Mouse (Mus musculus) intestine, postnatal 0 days (tissue): ENCODE data around the gene Ubr2. TPM values are rescaled to one million over a fixed set of nuclear protein-coding genes. Genes with fewer than 3 reads are reported as not detected.

Experiments
- ATAC-seq: fragments of 200-750 bp; cut with Nextera tagmentation; 2 replicates; pipeline ENCODE4 v1.8.0; 2017; ENCODE audit warnings: mild to moderate bottlenecking, moderate TSS enrichment, moderate library complexity
- H3K27ac ChIP-seq: fragments of 300-500 bp; sonication (generic); 2 replicates; pipeline ENCODE4 v1.5.1; 2014; ENCODE audit warnings: mild to moderate bottlenecking, low read depth, low read length, moderate library complexity
- H3K27me3 ChIP-seq: fragments of 300-500 bp; sonication (generic); replicated peaks from 2 replicates; pipeline ENCODE4 v1.6.1; 2014; ENCODE audit warnings: low read length, mixed read lengths; ENCODE audit not compliant: control insufficient read depth, insufficient read depth
- H3K36me3 ChIP-seq: fragments of 300-500 bp; sonication (generic); 2 replicates; pipeline ENCODE4 v1.6.1; 2014; ENCODE audit warnings: mild to moderate bottlenecking, moderate library complexity; ENCODE audit not compliant: control insufficient read depth, insufficient read depth
- H3K4me1 ChIP-seq: fragments of 300-500 bp; sonication (generic); replicated peaks from 2 replicates; pipeline ENCODE4 v1.6.1; 2014; ENCODE audit warnings: antibody characterized with exemption, low read length, mixed read lengths; ENCODE audit not compliant: control insufficient read depth, insufficient read depth
- H3K4me2 ChIP-seq: fragments of 300-500 bp; sonication (generic); replicated peaks from 2 replicates; pipeline ENCODE4 v1.6.1; 2014; ENCODE audit warnings: low read depth, mild to moderate bottlenecking, moderate library complexity
- H3K4me3 ChIP-seq: fragments of 300-500 bp; sonication (generic); 2 replicates; pipeline ENCODE4 v1.5.1; 2014; ENCODE audit warnings: low read depth, low read length
- H3K9ac ChIP-seq: fragments of 300-500 bp; sonication (generic); 2 replicates; pipeline ENCODE4 v1.6.1; 2014; ENCODE audit warnings: mild to moderate bottlenecking, low read depth, low read length
- H3K9me3 ChIP-seq: fragments of 300-500 bp; sonication (generic); 2 replicates; pipeline ENCODE4 v1.6.1; 2016; ENCODE audit warnings: mixed run types; ENCODE audit not compliant: control insufficient read depth
- CTCF ChIP-seq: sonication (generic); IDR thresholded peaks from 2 replicates; pipeline ENCODE4 v1.5.1; 2016; ENCODE audit warnings: low read depth, mild to moderate bottlenecking, control low read depth, antibody characterized with exemption, moderate library complexity
- WGBS: fragments of 180-500 bp; shearing (Covaris S2); extraction: QIAGEN DNeasy Blood & Tissue Kit; methylation state at CpG from one replicate; pipeline ENCODE4 v1.1.7; 2014; 5-methylcytosine and 5-hydroxymethylcytosine counted together
- polyA plus RNA-seq: library from polyadenylated mRNA; unstranded; fragments of >200 nt; fragmentation: Nextera tagmentation; extraction: Ambion mirVana; gene quantifications from 2 replicates; pipeline ENCODE4 v1.2.1, GENCODE M21; 2015

Gene Ubr2
- 4.9 and 5.4 TPM in 2 replicates for polyA plus RNA-seq

GRCm38 (mm10) chr17:47009898-47010721 lies at the start of gene Ubr2:
Gene Ubr2, minus strand, starts transcription at chr17:47010556.
- ATAC-seq = peak; percentile 96
- Histone ChIP-seq H3K4me1 (0 out of 2 replicates have a peak, but pooled peaks cover 2% of the 10 kb centered on the region), H3K27me3 (no peaks in the 10 kb centered on the region), H3K9me3 (no peaks in the 10 kb centered on the region), H3K9ac (peak within 1 kb of the TSS; percentile 86), H3K27ac (peak within 1 kb of the TSS; percentile 97), H3K36me3 (no peaks in the 10 kb centered on the region), H3K4me3 (peak within 1 kb of the TSS; percentile 98), H3K4me2 (peak within 1 kb of the TSS; percentile 82)
- TF ChIP-seq CTCF = peak; percentile 57
- under 1% methylated on average over 77 of the region's 77 CpGs for WGBS

- H3K9me3 ChIP-seq = no peaks in the 10 kb centered on the region
- no peaks in the 10 kb centered on the region for H3K4me1 ChIP-seq
- ATAC-seq = peak; percentile 74
- TF ChIP-seq CTCF = no peak
- WGBS = 22% methylated on average over 12 of the region's 12 CpGs
- H3K4me2 ChIP-seq = no peak overlapping the region
- no peaks in the 10 kb centered on the region for H3K36me3 ChIP-seq
- peak overlapping the region; percentile 46 for H3K27ac ChIP-seq
- no peak overlapping the region for H3K4me3 ChIP-seq
- no peak overlapping the region for H3K9ac ChIP-seq
- no peaks in the 10 kb centered on the region for H3K27me3 ChIP-seq
Measured at GRCm38 (mm10) chr17:47059836-47060360, 49.5 kb upstream of the Ubr2 start.

- 96% methylated on average over 4 of the region's 4 CpGs for WGBS
- peak; percentile 28; the same call in 1 of the 2 replicates for TF ChIP-seq CTCF
- H3K27me3 ChIP-seq = no peaks in the 10 kb centered on the region
Measured at GRCm38 (mm10) chr17:47057966-47058365, 47.6 kb upstream of the Ubr2 start.

GRCm38 (mm10) chr17:47056476-47056875 lies 46.1 kb upstream of the Ubr2 start:
- no peak for TF ChIP-seq CTCF
- ATAC-seq = no peak
- Histone ChIP-seq H3K27me3 (no peaks in the 10 kb centered on the region), H3K9me3 (no peaks in the 10 kb centered on the region), H3K4me3 (no peak overlapping the region), H3K27ac (no peak overlapping the region), H3K4me1 (no peaks in the 10 kb centered on the region), H3K9ac (no peak overlapping the region), H3K36me3 (no peaks in the 10 kb centered on the region), H3K4me2 (no peak overlapping the region)
- whole genome bisulfite sequencing = 73% methylated on average over 6 of the region's 6 CpGs

More at GRCm38 (mm10) chr17:47057966-47058365, 47.6 kb upstream of the Ubr2 start:
- no peak overlapping the region for H3K27ac ChIP-seq
- no peaks in the 10 kb centered on the region for H3K4me1 ChIP-seq
- H3K4me3 ChIP-seq = no peak overlapping the region
- H3K9ac ChIP-seq = no peak overlapping the region
- no peak for ATAC-seq
- no peaks in the 10 kb centered on the region for H3K9me3 ChIP-seq
- H3K4me2 ChIP-seq = no peak overlapping the region
- no peaks in the 10 kb centered on the region for H3K36me3 ChIP-seq

GRCm38 (mm10) chr17:47055121-47055520 lies 44.8 kb upstream of the Ubr2 start:
- no peaks in the 10 kb centered on the region for H3K9me3 ChIP-seq
- no peak overlapping the region for H3K4me3 ChIP-seq
- H3K27me3 ChIP-seq = no peaks in the 10 kb centered on the region
- 85% methylated on average over 7 of the region's 7 CpGs for WGBS
- H3K36me3 ChIP-seq = no peaks in the 10 kb centered on the region
- no peak for ATAC-seq
- no peak for TF ChIP-seq CTCF
- H3K9ac ChIP-seq = no peak overlapping the region
- no peaks in the 10 kb centered on the region for H3K4me1 ChIP-seq
- H3K27ac ChIP-seq = no peak overlapping the region
- no peak overlapping the region for H3K4me2 ChIP-seq

GRCm38 (mm10) chr17:47054613-47055012 lies 44.3 kb upstream of the Ubr2 start:
- Histone ChIP-seq H3K36me3 (no peaks in the 10 kb centered on the region), H3K4me3 (no peak overlapping the region), H3K9me3 (no peaks in the 10 kb centered on the region), H3K9ac (no peak overlapping the region), H3K27ac (no peak overlapping the region), H3K4me1 (no peaks in the 10 kb centered on the region), H3K4me2 (no peak overlapping the region), H3K27me3 (no peaks in the 10 kb centered on the region)
- TF ChIP-seq CTCF = no peak
- ATAC-seq = no peak
- WGBS = 71% methylated on average over 11 of the region's 11 CpGs
